Mouse (Mus musculus) thymus, adult 2 months (tissue): ENCODE data around the gene Uqcrq.

Source experiments
- CTCF ChIP-seq: fragments of 200-500 bp; IDR thresholded peaks from 2 replicates; pipeline ENCODE4 v1.5.1; 2012; ENCODE audit warnings: mild to moderate bottlenecking, control low read depth, low read length, moderate library complexity, borderline replicate concordance; ENCODE audit not compliant: control insufficient read depth, poor library complexity, insufficient read depth; ENCODE audit errors: extremely low read depth
- POLR2A ChIP-seq: fragments of 200-500 bp; IDR thresholded peaks from 2 replicates; pipeline ENCODE4 v1.6.1; 2012; ENCODE audit warnings: mild to moderate bottlenecking, low read length, control low read depth, moderate library complexity; ENCODE audit not compliant: control insufficient read depth, poor library complexity, insufficient read depth; ENCODE audit errors: extremely low read depth

- no peak for TF ChIP-seq POLR2A
- TF ChIP-seq CTCF = no peak
Measured at GRCm38 (mm10) chr11:53458996-53459395, 28.4 kb upstream of the Uqcrq start.
